Mouse (Mus musculus): ENCODE data around the gene Rhot2. TPM values are rescaled to one million over a fixed set of nuclear protein-coding genes. Genes with fewer than 3 reads are reported as not detected.

Gene Rhot2
- polyA plus RNA-seq, 1 experiment from 2014 or later: 9.8 TPM

GRCm38 (mm10) chr17:25835301-25835700 lies 9.3 kb downstream of the Rhot2 start:
- no peak for ATAC-seq
- H3K27ac ChIP-seq (ENCODE audit: low read depth): no peak overlapping the region
- no peaks in the 10 kb centered on the region for H3K27me3 ChIP-seq (ENCODE audit: insufficient read depth, low read length)
- WGBS (ENCODE audit: insufficient replicate concordance): 87% methylated on average over 7 of the region's 7 CpGs
- peak overlapping the region; percentile 99 for H3K4me2 ChIP-seq (ENCODE audit: low read depth, low read length)
- no peak for DNase-seq
- peaks cover 58% of the 10 kb centered on the region for H3K4me1 ChIP-seq (ENCODE audit: insufficient read depth)
- H3K9me3 ChIP-seq (ENCODE audit: low read length): no peaks in the 10 kb centered on the region
- TF ChIP-seq CTCF (IDR thresholded peaks at IDR 0.05; ENCODE audit: low read depth): no peak
- peaks cover 35% of the 10 kb centered on the region for H3K36me3 ChIP-seq (replicated peaks; ENCODE audit: insufficient read depth, low read length)
- no peak overlapping the region for H3K9ac ChIP-seq (replicated peaks)
- H3K4me3 ChIP-seq (ENCODE audit: low read depth, low read length): no peak overlapping the region

GRCm38 (mm10) chr17:25834595-25835222 lies 9.9 kb downstream of the Rhot2 start:
- peaks cover 62% of the 10 kb centered on the region for H3K4me1 ChIP-seq (ENCODE audit: insufficient read depth)
- H3K36me3 ChIP-seq (replicated peaks; ENCODE audit: insufficient read depth, low read length): peaks cover 32% of the 10 kb centered on the region
- ATAC-seq (no peak), DNase-seq (no peak)
- no peaks in the 10 kb centered on the region for H3K27me3 ChIP-seq (ENCODE audit: insufficient read depth, low read length)
- peak overlapping the region; percentile 75 for H3K4me3 ChIP-seq (ENCODE audit: low read depth, low read length)
- peak overlapping the region; percentile 99 for H3K4me2 ChIP-seq (ENCODE audit: low read depth, low read length)
- H3K9me3 ChIP-seq (ENCODE audit: low read length): no peaks in the 10 kb centered on the region
- TF ChIP-seq CTCF (IDR thresholded peaks at IDR 0.05; ENCODE audit: low read depth) (no peak), EP300 (IDR thresholded peaks at IDR 0.05; ENCODE audit: low read depth) (no peak)
- peak overlapping the region; percentile 84 for H3K9ac ChIP-seq (replicated peaks)
- WGBS (ENCODE audit: insufficient replicate concordance): 76% methylated on average over 12 of the region's 12 CpGs
- H3K27ac ChIP-seq (ENCODE audit: low read depth): peak overlapping the region; percentile 99

DNA sequence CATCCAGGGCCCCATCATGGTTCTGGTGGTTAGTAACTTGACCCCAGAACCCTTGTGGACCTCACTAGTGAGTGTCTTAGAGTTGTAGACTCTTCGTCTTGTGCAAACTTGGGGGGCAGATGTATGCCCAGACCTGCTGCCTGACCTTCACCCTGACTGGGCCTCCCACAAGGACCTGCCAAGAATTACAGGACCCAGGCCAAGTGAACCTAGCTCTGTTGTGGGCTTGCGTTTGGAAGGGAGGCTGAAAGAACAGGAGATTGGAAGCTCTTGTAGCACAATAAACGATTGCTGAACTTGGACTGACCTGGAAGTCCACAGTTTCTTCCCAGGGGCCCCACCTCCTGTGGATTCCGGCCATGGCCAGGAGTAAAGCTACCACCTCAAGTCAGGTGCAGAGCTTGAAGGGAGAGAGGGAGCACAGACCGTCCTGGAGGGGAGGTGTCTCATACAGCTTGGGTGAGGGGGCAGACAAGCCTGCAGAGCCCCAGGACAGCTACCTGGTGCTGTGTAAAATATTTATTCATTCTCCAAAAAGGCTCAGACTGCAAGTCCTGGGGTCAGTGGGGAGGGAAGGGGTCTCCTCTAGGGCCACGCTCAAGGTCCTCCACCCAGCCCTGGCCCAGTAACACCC lies 10.6 kb downstream of the Rhot2 start:
- ATAC-seq: no peak
- DNase-seq: no peak
- 33% methylated on average over 6 of the region's 6 CpGs for whole genome bisulfite sequencing (ENCODE audit: insufficient replicate concordance)
- peak overlapping the region; percentile 99 for H3K27ac ChIP-seq (ENCODE audit: low read depth)
- no peaks in the 10 kb centered on the region for H3K27me3 ChIP-seq (ENCODE audit: insufficient read depth, low read length)
- H3K4me1 ChIP-seq (ENCODE audit: insufficient read depth): peaks cover 67% of the 10 kb centered on the region
- TF ChIP-seq EP300 (IDR thresholded peaks at IDR 0.05; ENCODE audit: low read depth) (no peak), CTCF (IDR thresholded peaks at IDR 0.05; ENCODE audit: low read depth) (no peak)
- no peaks in the 10 kb centered on the region for H3K9me3 ChIP-seq (ENCODE audit: low read length)
- H3K9ac ChIP-seq (replicated peaks): peak overlapping the region; percentile 84
- H3K4me3 ChIP-seq (ENCODE audit: low read depth, low read length): peak overlapping the region; percentile 75
- peaks cover 26% of the 10 kb centered on the region for H3K36me3 ChIP-seq (replicated peaks; ENCODE audit: insufficient read depth, low read length)
- peak overlapping the region; percentile 99 for H3K4me2 ChIP-seq (ENCODE audit: low read depth, low read length)

- Histone ChIP-seq H3K9me3 (ENCODE audit: low read length) (no peaks in the 10 kb centered on the region), H3K4me1 (ENCODE audit: insufficient read depth) (peaks cover 67% of the 10 kb centered on the region)
- WGBS (ENCODE audit: insufficient replicate concordance): under 1% methylated on average over 24 of the region's 24 CpGs
These were observed 11.4 kb downstream of the Rhot2 start, which contains the start of gene Stub1 for GRCm38 (mm10) chr17:25833291-25833663. Gene Stub1, minus strand, starts transcription at chr17:25833404.

GRCm38 (mm10) chr17:25832436-25833290 lies 12.0 kb downstream of the Rhot2 start:
- peak overlapping the region; percentile 99 for H3K27ac ChIP-seq (ENCODE audit: low read depth)
- H3K4me1 ChIP-seq (ENCODE audit: insufficient read depth): peaks cover 70% of the 10 kb centered on the region
- peak; percentile 89 for ATAC-seq
- H3K4me3 ChIP-seq (ENCODE audit: low read depth, low read length): peak overlapping the region; percentile 75
- no peaks in the 10 kb centered on the region for H3K27me3 ChIP-seq (ENCODE audit: insufficient read depth, low read length)
- TF ChIP-seq EP300 (IDR thresholded peaks at IDR 0.05; ENCODE audit: low read depth): no peak
- TF ChIP-seq CTCF (IDR thresholded peaks at IDR 0.05; ENCODE audit: low read depth): no peak
- 1% methylated on average over 66 of the region's 77 CpGs for WGBS (ENCODE audit: insufficient replicate concordance)
- peak; percentile 99 for DNase-seq
- H3K9me3 ChIP-seq (ENCODE audit: low read length): no peaks in the 10 kb centered on the region
- peak overlapping the region; percentile 84 for H3K9ac ChIP-seq (replicated peaks)
- H3K4me2 ChIP-seq (ENCODE audit: low read depth, low read length): peak overlapping the region; percentile 99
- H3K36me3 ChIP-seq (replicated peaks; ENCODE audit: insufficient read depth, low read length): peaks cover 21% of the 10 kb centered on the region

More at GRCm38 (mm10) chr17:25833291-25833663, 11.4 kb downstream of the Rhot2 start, which contains the start of gene Stub1:
- H3K4me2 ChIP-seq (ENCODE audit: low read depth, low read length): peak within 1 kb of the TSS; percentile 99
- H3K36me3 ChIP-seq (replicated peaks; ENCODE audit: insufficient read depth, low read length): peaks cover 21% of the 10 kb centered on the region
- peak within 1 kb of the TSS; percentile 99 for H3K27ac ChIP-seq (ENCODE audit: low read depth)
- H3K27me3 ChIP-seq (ENCODE audit: insufficient read depth, low read length): no peaks in the 10 kb centered on the region
- DNase-seq (peak; percentile 87), ATAC-seq (peak; percentile 66)
- TF ChIP-seq EP300 (IDR thresholded peaks at IDR 0.05; ENCODE audit: low read depth): no peak
- no peak for TF ChIP-seq CTCF (IDR thresholded peaks at IDR 0.05; ENCODE audit: low read depth)
- peak within 1 kb of the TSS; percentile 75 for H3K4me3 ChIP-seq (ENCODE audit: low read depth, low read length)
- H3K9ac ChIP-seq (replicated peaks): peak within 1 kb of the TSS; percentile 84

Measured in liver, postnatal 0 days (tissue).